Mouse (Mus musculus): ENCODE measurements around the gene Ccdc85c.

DNA sequence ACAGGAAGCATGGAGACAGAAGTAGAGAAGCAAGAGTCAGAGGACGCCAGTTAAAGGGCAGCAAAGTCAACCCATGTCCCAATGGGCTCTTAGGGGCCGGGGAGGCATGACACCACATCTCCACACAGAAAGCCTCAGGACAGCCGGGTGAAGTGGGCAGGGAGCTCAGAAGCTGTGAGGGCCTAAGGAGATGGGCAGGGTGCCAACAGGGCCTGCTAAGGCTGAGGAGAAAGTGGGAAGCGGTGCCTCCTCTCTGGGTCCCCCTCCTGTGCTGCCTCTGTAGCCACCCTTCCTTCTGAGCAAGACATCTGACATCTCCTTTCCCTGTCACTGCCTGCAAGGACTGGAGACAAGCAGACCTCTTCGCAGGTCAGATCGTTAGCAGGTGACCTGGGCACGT lies 49.4 kb downstream of the Ccdc85c start:
- TF ChIP-seq POLR2A (IDR thresholded peaks at IDR 0.05; ENCODE audit: borderline replicate concordance, insufficient read depth, low read length) (no peak), CTCF (IDR thresholded peaks at IDR 0.05; ENCODE audit: borderline replicate concordance, insufficient read depth, low read depth, low read length) (no peak)

All from cerebellum, adult 2 months (tissue).